Mouse (Mus musculus): Measurements from ENCODE around the gene Hoxb9.

The Hoxb9 gene

GRCm38 (mm10) chr11:96298895-96299667, 27.8 kb downstream of the Hoxb9 start:
- DNase-seq (ENCODE audit: low spot score), result no peak

GRCm38 (mm10) chr11:96299781-96300180, 28.5 kb downstream of the Hoxb9 start:
- DNase-seq (ENCODE audit: low spot score), result no peak

- no peak for DNase-seq (ENCODE audit: low spot score)
These were observed 29.3 kb downstream of the Hoxb9 start for GRCm38 (mm10) chr11:96300354-96301063.

GRCm38 (mm10) chr11:96301064-96301431, 29.8 kb downstream of the Hoxb9 start:
- no peak for DNase-seq (ENCODE audit: low spot score)

GRCm38 (mm10) chr11:96301837-96302236, 30.6 kb downstream of the Hoxb9 start:
- DNase-seq (ENCODE audit: low spot score), result no peak

GRCm38 (mm10) chr11:96302381-96303150, 31.3 kb downstream of the Hoxb9 start:
- no peak for DNase-seq (ENCODE audit: low spot score)

GRCm38 (mm10) chr11:96303151-96304099, 32.2 kb downstream of the Hoxb9 start, which contains the start of gene Hoxb5:
Gene Hoxb5, plus strand, starts transcription at chr11:96303336.
- DNase-seq (ENCODE audit: low spot score), result no peak

GRCm38 (mm10) chr11:96304381-96305195, 33.3 kb downstream of the Hoxb9 start:
- no peak for DNase-seq (ENCODE audit: low spot score)

GRCm38 (mm10) chr11:96305505-96306182, 34.4 kb downstream of the Hoxb9 start:
- no peak for DNase-seq (ENCODE audit: low spot score)

GRCm38 (mm10) chr11:96306183-96306907, 35.1 kb downstream of the Hoxb9 start:
- DNase-seq (ENCODE audit: low spot score), result no peak

GRCm38 (mm10) chr11:96306908-96307269, 35.6 kb downstream of the Hoxb9 start:
- DNase-seq (ENCODE audit: low spot score), result no peak

GRCm38 (mm10) chr11:96308763-96309162, 37.5 kb downstream of the Hoxb9 start:
- no peak for DNase-seq (ENCODE audit: low spot score)

- DNase-seq (ENCODE audit: low spot score), result no peak
These were observed 38.0 kb downstream of the Hoxb9 start for GRCm38 (mm10) chr11:96309288-96309687.

GRCm38 (mm10) chr11:96310183-96310938, 39.1 kb downstream of the Hoxb9 start:
- DNase-seq (ENCODE audit: low spot score), result no peak

GRCm38 (mm10) chr11:96311097-96311496, 39.8 kb downstream of the Hoxb9 start:
- DNase-seq (ENCODE audit: low spot score), result no peak

GRCm38 (mm10) chr11:96311520-96312417, 40.5 kb downstream of the Hoxb9 start:
- no peak for DNase-seq (ENCODE audit: low spot score)

- no peak for DNase-seq (ENCODE audit: low spot score)
These were observed 41.9 kb downstream of the Hoxb9 start for GRCm38 (mm10) chr11:96313134-96313533.
